Mouse (Mus musculus) left cerebral cortex, postnatal 25 days (tissue): Measurements from ENCODE around the gene Bcam. TPM values are rescaled to one million over a fixed set of nuclear protein-coding genes. Genes with fewer than 3 reads are reported as not detected.
"Not testable (repeated sequence)": the region's sequence is repeated elsewhere in the genome, so short reads cannot be mapped to it uniquely, and the experiment has no call there.

Source experiments
- DNase-seq, 2 experiments: peaks; one replicate each; pipeline ENCODE4 v3.0.0; 2022; ENCODE audit warnings: low spot score in 2 of 2, mixed read lengths in 1 of 2
- intact Hi-C: fragments of 180-260 bp; cut with DNase I; formaldehyde crosslinking; loops from one replicate; pipeline ENCODE4 v1.15.1; 2025
- total RNA-seq, 2 experiments: library from RNA; stranded (reverse); gene quantifications; 2 replicates each; pipeline ENCODE4 v1.2.3; 2021

Gene Bcam
- total RNA-seq, 2 experiments from 2014 or later, result 10.4 to 12.5 TPM

DNA sequence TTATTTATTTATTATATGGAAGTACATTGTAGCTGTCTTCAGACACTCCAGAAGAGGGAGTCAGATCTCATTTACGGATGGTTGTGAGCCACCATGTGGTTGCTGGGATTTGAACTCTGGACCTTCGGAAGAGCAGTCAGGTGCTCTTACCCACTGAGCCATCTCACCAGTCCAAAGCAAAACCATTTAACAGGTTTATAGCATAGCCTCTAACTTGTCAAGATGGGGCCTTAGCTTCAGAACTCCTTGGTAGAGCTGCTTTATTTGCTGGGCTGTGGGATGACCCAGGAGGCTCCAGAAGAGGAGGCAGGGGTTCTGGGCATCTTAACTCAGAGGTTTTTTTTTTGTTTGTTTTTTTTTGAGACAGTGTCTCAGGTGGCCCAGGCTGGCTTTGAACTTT, 20.7 kb upstream of the Bcam start:
- intact Hi-C loops, DNase-seq: not testable (repeated sequence)

DNA sequence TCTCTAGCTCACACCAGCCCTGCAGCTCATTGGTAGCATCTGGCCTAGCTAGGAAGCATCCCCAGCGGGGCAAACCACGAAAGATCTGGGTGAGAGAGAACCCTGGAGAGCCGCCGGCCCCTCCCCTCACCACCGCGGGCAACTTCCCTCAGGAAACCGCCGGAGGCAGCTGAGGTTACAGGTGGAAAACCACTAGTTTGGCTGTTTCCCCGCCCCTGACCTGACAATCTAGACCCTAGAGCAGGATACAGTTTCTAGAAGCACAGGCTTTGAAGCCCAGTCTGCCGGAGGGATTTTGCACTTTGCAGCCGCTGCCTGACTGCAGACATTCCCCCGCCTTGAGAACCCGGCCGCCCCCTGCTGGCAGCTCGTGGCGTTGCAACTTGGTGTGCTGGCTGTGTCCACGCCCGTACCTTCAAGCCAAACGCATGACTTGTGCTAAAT, 19.1 kb upstream of the Bcam start:
- intact Hi-C loops, result loop anchor here (1.0 kb wide), 1 partner anchor 40 kb away; the partner anchor contains the start of gene Nectin2
- peak; percentile 82 to 83 for DNase-seq

DNA sequence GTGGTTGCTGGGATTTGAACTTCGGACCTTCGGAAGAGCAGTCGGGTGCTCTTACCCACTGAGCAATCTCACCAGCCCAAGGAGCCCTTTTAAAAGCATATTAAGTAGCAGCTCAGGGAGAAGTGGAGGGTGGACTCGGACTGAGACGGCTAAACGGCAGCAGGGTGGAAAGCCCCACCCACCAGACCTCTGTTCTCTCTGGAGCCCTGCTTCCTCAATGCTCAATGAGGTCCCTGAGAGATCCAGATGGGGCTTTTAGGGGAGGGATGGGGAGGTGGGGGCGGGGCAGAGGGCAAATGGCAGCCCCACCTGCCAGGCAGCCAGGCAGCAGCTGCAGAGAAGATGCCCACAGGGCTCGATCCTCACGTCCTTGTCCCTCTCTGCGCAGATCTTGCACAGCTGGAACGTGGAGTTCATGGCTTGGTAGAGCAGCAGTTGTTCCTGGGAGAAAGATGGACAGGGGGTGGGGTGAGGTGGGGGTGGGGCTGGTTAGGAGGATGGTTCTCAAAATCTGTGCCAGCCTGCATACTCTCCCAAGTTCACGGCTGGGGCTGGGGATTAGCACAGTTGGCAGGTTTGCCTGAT, 15.2 kb upstream of the Bcam start:
- intact Hi-C loops, result no loop called here

DNA sequence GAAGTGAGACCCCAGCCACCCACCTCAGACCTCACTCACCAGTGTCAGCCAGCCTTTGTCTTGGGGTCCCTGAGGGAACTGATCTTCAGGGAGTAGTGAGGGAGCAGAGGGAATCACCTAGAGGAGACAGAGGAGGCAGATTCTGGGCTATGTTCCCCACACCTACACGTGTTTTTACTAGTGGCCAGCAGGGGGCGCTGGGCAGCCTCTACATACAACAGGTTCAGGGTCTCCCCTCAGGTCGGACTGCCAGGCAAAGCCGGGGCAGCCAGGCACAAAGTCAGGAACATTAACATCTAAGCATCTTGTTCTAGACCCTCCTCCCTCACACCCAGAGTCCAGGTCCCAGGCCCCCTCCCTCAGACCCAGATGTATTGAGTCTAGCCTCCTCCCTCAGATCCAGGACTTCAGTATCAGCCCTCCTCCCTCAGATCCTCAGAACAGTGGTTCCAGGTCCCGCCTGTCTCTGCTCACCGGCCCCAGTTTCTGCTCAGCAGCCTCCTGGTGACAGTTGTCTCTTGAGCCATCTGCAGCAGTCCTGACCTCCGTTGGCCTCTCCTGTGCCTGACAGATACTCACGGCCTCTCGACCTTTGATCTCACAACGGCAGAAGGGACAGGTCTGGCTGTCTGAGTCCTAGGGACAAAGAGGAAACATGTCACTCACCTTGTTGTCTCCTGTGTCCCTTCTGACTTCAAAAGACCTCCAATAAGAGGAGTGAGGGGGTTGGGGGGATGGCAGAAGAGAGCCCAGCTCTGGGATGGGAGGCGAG, 14.1 kb upstream of the Bcam start:
- no peak for DNase-seq
- intact Hi-C loops, result no loop called here

More for the DNA sequence above, 15.2 kb upstream of the Bcam start:
- no peak for DNase-seq

DNA sequence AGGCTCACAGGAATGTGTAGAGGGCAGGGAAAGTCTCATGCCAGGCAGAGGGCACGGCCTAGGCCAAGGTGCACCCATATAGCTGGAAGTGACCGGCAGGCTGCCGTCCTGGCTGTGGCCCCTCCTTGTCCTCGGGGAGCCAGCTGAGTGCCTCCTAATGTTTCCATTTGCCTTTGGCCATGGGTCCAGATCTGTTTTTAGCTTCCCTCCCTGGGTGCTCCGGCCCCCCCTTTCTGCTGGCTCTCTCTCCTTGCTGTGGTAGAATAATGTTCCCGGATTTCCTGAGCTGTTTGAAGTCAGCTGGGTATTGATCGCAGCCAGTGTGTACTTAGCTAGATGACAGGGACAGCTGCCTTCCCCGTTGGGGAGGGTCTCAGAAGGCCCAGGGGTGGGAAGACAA, 12.8 kb upstream of the Bcam start:
- intact Hi-C loops, result no loop called here
- no peak for DNase-seq

DNA sequence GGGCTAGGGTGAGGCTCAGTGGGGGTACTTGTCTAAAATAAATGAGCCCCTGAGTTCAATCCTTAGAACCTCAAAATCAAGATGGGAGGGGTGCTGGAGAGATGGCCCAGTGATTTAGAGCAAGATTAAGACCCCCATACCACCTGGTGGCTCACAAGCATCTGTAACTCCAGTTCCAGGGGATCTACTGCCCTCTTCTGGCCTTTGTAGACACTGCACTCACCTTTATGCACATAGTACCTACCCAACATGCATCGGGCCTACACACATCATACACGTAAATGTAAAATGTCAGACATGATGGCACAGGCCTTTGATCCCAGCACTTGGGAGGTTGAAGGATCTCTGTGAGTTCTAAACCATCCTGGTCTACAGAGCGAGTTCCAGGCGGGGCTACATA, 11.8 kb upstream of the Bcam start:
- intact Hi-C loops, result no loop called here

DNA sequence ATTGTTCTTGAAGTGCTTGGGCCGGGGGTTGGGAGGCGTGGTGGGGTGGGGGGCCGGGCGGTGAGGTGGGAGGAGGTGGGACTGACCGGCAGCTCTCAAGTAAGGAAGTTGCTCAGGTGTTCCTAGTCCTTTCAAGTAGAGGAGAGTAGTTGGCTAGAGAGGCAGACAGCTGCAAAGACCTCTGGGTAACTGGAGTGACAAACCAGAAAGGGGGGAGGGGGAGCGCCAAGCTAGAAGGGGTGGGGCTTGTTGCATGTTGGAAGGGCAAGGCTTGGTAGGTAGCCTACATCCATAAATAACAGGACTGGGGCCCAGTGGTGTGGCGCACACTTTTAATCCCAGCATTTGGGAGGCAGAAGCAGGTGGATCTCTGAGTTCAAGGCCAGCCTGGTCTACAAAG, 10.9 kb upstream of the Bcam start:
- intact Hi-C loops, result no loop called here
- no peak for DNase-seq

More for the DNA sequence above, 11.8 kb upstream of the Bcam start:
- no peak for DNase-seq

DNA sequence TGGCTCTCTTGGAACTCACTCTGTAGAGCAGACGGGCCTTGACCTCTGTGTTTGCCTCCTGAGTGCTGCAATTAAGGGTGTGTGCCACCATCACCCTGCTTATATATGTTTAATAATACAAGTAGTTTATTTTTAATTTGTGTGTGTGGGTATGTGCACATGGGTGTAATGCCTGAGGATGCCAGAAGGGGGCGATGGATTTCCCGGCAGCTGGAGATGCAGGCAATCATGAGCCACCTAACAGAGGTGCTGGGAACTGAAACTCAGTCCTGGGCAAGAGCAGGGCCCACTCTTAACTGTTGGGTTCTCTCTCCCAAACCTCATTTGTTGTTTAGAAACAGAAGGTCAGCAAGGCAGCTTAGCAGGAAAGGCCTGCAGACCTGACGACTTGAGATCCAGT, 9.1 kb upstream of the Bcam start:
- intact Hi-C loops, result no loop called here
- no peak for DNase-seq

DNA sequence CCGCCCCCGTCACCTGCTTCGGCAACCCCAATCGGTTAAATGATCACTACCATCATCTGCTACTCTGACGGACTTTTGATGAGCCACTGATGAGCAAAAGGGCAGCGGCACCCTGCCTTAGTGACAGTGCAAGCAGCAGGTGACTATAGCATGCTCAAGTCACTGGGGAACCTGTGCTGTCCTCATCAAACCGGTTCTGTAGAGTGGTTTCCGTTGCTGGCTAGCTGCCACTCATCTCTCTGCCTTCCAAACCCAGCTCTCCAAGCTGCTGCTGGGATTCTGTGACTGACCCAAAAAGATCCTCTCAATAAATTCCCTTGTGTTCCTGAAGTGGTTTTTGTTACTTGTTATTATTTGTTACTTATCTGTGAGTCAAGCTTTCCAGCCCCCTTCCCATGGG, 7.8 kb upstream of the Bcam start:
- intact Hi-C loops, result no loop called here
- no peak for DNase-seq

DNA sequence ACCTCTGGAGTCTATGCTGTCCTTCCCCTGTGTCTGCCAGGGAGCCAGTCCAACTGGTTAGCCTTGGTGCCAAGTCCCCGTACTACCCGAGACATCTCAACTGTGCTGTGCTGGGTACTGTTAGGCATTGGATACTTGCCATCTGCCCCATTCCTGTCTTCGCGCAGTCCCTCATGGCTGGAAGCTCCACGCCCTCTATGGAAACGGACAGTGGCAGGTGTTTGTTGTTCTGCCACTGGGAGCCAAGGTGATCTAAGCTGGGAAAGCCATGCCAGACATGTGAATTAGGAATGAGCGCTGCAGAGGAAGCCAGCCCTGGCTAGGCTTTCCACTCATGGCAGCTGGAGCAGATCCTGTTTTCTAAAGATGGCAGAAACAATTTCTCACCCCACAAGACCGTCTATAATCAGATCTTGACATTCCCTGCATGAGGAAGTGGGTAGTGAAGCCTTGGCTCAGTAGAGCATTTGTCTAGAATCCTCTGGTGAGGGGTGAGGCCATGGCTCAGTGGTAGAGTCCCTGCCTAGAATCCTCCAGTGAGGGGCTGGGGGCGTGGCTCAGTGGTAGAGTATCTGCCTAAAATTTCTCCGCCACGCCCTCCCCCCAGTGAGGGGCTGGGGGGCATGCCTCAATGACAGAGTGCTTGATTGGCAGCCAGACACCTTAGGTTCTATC, 6.4 kb upstream of the Bcam start:
- DNase-seq, result no peak
- intact Hi-C loops, result no loop called here

DNA sequence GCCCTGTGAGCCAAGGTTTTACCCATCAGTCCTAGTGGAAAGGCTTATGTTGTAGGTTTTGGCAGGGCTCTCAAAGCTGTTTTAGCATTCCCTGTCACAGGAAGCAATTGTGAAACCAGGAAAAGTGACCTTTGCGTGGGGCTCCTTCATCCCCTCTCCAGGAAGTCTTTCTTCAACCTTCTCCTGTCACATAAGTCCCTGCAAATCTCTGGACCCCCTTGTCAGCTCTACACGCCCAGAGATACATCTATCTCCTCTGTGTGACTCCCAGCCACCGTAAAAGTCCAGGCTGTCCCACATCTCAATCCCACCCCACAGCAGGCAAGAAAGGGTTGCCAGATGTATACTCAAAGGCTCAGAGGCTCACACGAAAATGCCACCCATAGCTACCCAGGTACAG, 866 bp upstream of the Bcam start:
- intact Hi-C loops, result no loop called here
- DNase-seq, result no peak

DNA sequence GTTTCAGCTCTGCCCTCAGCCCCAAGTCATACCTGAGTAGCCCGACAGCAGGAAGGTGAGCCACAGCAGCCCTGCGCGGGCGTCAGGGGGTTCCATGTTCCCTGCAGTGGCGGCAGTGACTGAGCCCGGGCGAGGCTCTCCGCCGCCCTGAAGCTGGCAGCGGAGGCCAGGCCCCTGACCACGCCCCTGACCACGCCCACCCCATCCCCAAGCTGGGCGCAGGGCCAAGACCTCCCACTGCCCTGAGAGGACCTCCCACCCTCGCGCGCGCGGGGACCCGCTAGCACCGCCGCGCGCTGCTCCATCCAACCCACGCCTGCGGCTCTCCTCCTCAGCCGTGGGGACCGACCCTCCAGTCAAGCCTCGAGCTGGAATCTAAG, 451 bp downstream of the Bcam start:
- peak; percentile 39 to 40 for DNase-seq
- intact Hi-C loops, result no loop called here

DNA sequence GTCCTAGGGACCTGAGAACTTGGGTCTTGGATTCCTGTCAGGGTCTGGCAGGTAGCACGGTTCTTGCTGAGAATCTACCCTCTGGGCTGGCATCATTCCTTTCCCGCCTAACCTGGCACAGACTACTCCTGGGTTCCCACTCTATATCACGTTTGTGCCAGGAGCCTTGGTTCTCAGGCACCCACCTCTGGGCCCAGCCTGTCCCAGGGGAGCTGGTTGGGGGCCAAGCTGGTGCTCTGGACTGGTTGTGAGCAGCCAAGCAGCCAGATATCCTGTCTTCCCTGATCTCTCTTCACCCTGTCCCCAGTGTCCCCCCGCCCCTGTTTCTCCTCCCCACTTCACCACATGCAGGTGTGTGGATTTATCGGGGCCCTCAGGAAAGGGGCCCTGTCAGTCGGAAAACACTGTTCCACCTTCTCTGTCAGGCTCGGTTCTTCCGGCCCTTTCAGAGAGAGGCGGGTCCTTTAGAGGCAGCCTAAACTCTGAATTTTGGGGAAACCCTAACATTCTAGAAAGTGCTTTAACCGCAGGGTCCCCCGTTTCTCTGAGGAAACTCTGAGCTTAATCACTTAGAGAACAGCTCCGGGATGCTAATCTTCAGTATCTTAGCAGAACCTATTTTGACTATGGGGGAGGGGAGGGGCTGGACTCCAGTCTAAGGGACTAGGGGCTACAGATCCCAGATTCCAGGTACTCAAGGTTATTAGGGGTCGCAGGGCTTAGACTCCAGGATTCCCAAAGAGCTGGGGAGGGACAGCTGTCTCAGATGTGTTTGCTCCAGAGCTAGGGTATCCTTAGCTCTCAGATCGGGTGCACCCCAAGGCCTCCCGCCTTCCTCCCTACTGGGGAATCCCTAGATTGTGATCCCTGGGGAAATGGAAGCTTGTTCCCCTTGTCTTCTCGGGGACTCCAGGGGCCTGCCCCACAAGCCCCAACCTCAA, 1.1 kb downstream of the Bcam start:
- intact Hi-C loops, result no loop called here
- no peak for DNase-seq

DNA sequence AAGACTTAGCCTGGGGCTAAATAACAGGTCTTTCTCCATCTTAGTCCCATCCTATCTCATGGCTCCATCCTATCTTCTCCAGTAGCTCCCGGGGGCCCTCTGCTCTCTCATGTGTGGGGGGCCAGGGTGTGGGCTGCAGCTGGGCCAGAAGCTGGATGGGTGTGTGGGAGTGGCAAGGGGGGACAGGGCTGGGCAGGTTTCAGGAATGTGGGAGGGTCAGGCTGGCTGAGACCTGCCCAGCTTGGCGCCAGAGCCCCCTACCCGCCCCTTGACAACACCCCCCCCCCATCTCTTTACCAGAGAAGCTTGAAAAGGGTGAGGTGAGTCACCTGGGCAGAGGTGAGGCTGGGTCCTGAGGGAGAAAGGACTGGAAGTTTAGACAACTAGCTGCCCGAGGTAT, 1.8 kb downstream of the Bcam start:
- DNase-seq, result no peak
- intact Hi-C loops, result no loop called here

DNA sequence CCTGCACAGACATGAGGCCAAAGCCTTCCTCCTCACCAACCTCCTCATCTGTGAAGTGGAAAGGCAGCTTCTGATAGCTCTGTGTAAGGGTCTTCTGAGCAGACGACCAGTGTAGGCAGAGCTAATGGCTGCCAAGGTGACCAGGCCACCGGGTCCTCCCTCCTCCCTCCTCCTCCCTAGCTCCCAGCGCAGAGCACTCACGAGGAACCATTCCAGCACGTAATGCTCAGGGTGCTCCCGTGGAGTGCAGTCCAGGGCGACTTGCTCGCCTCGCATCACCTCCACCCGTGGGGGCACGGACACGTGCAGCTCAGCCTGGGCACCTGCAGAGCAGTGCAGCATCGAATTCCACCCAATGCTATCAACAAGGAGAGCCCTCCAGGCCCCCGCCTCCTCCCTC, 2.6 kb downstream of the Bcam start:
- intact Hi-C loops, result no loop called here
- DNase-seq, result no peak

DNA sequence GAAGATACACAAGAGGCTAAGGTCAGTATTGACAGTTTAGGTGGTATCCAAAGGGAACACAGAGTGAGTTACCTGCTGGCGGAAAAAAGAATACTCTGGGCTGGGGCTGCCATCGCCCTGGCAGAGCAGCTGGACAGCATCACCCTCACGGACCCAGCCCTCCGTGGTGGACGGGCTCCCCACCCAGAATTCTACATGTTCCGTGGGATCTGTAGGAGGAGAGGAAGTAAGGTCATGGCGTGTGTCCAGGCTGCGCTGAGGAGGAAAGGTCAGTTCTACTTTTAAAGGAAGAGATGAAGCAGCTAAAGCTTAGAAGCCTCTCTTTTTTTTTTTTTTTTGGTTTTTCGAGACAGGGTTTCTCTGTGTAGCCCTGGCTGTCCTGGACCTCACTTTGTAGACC, 6.2 kb downstream of the Bcam start:
- no peak for DNase-seq
- intact Hi-C loops, result no loop called here

DNA sequence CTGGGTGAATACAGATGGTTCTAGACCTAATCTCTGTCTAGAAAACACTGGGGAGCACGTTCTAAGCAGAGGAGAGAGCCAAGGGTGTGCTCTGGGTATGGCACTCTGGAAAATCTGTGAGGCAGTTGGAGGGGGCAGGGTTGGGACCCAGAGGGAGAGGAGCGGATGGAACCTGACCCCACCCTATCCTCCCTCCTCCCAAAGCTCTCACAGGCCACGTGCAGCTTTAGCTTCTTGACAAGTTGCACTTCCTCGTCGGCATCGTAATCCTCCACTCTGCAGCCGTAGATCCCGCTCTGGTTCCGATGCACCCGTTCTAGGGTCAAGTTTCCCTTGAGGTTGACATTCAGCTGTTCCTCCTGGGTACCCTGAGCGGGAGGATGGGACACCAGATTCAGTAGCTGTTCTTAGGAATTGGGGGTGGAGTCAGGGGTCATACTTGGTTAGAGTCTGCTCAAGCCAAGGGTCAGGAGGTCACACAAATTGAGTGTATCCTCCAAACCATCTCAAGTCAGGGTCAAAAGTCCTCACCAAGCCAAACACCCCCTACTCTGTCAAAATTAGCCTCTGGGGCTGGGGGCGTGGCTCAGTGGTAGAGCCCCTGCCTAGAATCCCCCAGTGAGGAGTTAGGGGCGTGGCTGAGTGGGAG, 6.9 kb downstream of the Bcam start:
- intact Hi-C loops, result no loop called here
- no peak for DNase-seq

DNA sequence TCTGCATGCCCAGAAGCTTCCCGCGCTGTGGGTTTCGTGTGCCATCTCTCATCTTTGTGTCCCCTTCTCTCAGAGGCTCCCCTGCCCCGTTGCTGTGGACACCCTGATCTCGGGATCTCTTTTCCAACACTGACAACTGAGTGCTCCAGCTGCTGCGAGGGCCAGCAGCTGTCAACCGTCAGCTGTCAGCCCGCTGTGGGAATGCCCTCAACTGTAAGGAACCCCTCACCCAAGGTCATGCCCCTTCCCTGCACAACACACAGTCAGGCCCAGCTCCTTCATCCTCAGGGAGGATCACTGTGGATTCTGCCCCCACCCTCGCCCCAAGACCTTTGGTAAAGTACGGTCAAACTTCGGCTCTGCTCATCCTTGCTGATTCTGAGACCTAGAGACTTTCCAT, 8.5 kb downstream of the Bcam start:
- DNase-seq, result no peak
- intact Hi-C loops, result no loop called here

DNA sequence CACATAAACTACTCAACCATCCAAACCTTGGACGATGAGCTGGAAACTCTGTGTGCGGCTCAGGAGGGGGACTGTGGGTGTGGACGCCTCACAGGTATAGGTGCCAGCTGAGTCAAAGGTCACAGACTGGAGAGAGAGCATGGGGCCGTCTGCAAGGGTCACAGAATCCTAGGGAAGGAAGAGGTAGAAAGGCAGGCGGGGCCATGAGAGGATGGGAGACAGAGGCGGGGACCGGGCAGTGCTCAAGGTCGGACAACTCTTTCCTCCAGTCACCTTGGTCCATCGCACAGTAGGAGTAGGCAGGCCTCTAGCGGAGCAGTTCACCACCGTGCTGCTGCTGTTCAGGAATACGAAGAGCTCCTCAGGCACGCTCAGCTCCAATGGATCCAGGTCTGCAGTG, 10.8 kb downstream of the Bcam start:
- intact Hi-C loops, result no loop called here
- no peak for DNase-seq
